Mouse (Mus musculus) heart, postnatal 0 days (tissue): ENCODE data around the gene Dip2b. TPM values are rescaled to one million over a fixed set of nuclear protein-coding genes. Genes with fewer than 3 reads are reported as not detected.

Source experiments
- ATAC-seq: fragments of 200-750 bp; cut with Nextera tagmentation; 2 replicates; pipeline ENCODE4 v1.8.0; 2017; ENCODE audit warnings: low read depth, moderate number of reproducible peaks, moderate library complexity; ENCODE audit not compliant: insufficient read depth
- DNase-seq: peaks from one replicate; pipeline ENCODE4 v3.0.0-alpha.2; 2016; ENCODE audit warnings: low spot score
- H3K27ac ChIP-seq: fragments of 300-500 bp; sonication (generic); 2 replicates; pipeline ENCODE4 v1.5.1; 2014; ENCODE audit warnings: low read depth, mild to moderate bottlenecking
- H3K27me3 ChIP-seq: fragments of 300-500 bp; sonication (generic); 2 replicates; pipeline ENCODE4 v1.6.1; 2014; ENCODE audit warnings: low read length, mixed read lengths; ENCODE audit not compliant: control insufficient read depth, insufficient read depth
- H3K36me3 ChIP-seq: fragments of 300-500 bp; sonication (generic); replicated peaks from 2 replicates; pipeline ENCODE4 v1.6.1; 2014; ENCODE audit warnings: low read length, mixed read lengths; ENCODE audit not compliant: control insufficient read depth, insufficient read depth
- H3K4me1 ChIP-seq: fragments of 300-500 bp; sonication (generic); 2 replicates; pipeline ENCODE4 v1.6.1; 2014; ENCODE audit warnings: antibody characterized with exemption; ENCODE audit not compliant: control insufficient read depth, insufficient read depth
- H3K4me2 ChIP-seq: fragments of 300-500 bp; sonication (generic); 2 replicates; pipeline ENCODE4 v1.6.1; 2014; ENCODE audit warnings: low read depth, mild to moderate bottlenecking, low read length, moderate library complexity
- H3K4me3 ChIP-seq: fragments of 300-500 bp; sonication (generic); 2 replicates; pipeline ENCODE4 v1.5.1; 2014; ENCODE audit warnings: low read depth, low read length
- H3K9ac ChIP-seq: fragments of 300-500 bp; sonication (generic); replicated peaks from 2 replicates; pipeline ENCODE4 v1.6.1; 2014; ENCODE audit warnings: low read depth, low read length, mixed read lengths
- H3K9me3 ChIP-seq: fragments of 300-500 bp; sonication (generic); replicated peaks from 2 replicates; pipeline ENCODE4 v1.6.1; 2016; ENCODE audit warnings: low read length; ENCODE audit not compliant: control insufficient read depth
- CTCF ChIP-seq: IDR thresholded peaks from 2 replicates; pipeline ENCODE4 v1.5.1; 2016; ENCODE audit warnings: antibody characterized with exemption, control low read depth, low read depth
- EP300 ChIP-seq: IDR thresholded peaks from 2 replicates; pipeline ENCODE4 v1.6.1; 2016; ENCODE audit warnings: antibody characterized with exemption, low read depth
- WGBS: fragments of 180-500 bp; shearing (Covaris S2); extraction: QIAGEN DNeasy Blood & Tissue Kit; methylation state at CpG from one replicate; pipeline ENCODE4 v1.1.7; 2014; 5-methylcytosine and 5-hydroxymethylcytosine counted together
- polyA plus RNA-seq: library from polyadenylated mRNA; unstranded; fragments of >200 nt; fragmentation: Nextera tagmentation; extraction: Ambion mirVana; gene quantifications from 2 replicates; pipeline ENCODE4 v1.2.1, GENCODE M21; 2015
- total RNA-seq: library from RNA; depleted of rRNA; stranded (reverse); fragments of >200 nt; gene quantifications from 2 replicates; pipeline ENCODE4 v1.2.3, GENCODE M21; 2014; ENCODE audit warnings: low replicate concordance

The Dip2b gene
- total and polyA plus RNA-seq, 2 experiments from 2014 or later: 9.7 to 24.0 TPM

GRCm38 (mm10) chr15:100188962-100189404, 150.5 kb downstream of the Dip2b start:
- Histone ChIP-seq H3K4me2 (no peak overlapping the region), H3K4me3 (no peak overlapping the region), H3K27me3 (no peaks in the 10 kb centered on the region), H3K4me1 (0 out of 2 replicates have a peak, but pooled peaks cover 6% of the 10 kb centered on the region), H3K9ac (no peak overlapping the region), H3K9me3 (no peaks in the 10 kb centered on the region), H3K36me3 (peaks cover 95% of the 10 kb centered on the region), H3K27ac (no peak overlapping the region)
- TF ChIP-seq EP300 (no peak), CTCF (no peak)
- DNase-seq (no peak), ATAC-seq (no peak)
- 90% methylated on average over 14 of the region's 14 CpGs for WGBS

GRCm38 (mm10) chr15:100190083-100190482, 151.6 kb downstream of the Dip2b start:
- Histone ChIP-seq H3K9me3 (no peaks in the 10 kb centered on the region), H3K27ac (no peak overlapping the region), H3K36me3 (peaks cover 96% of the 10 kb centered on the region), H3K4me3 (no peak overlapping the region), H3K9ac (no peak overlapping the region), H3K27me3 (no peaks in the 10 kb centered on the region), H3K4me1 (0 out of 2 replicates have a peak, but pooled peaks cover 6% of the 10 kb centered on the region), H3K4me2 (no peak overlapping the region)
- DNase-seq: no peak
- ATAC-seq: no peak
- WGBS: 84% methylated on average over 5 of the region's 5 CpGs
- TF ChIP-seq EP300 (no peak), CTCF (no peak)

DNA sequence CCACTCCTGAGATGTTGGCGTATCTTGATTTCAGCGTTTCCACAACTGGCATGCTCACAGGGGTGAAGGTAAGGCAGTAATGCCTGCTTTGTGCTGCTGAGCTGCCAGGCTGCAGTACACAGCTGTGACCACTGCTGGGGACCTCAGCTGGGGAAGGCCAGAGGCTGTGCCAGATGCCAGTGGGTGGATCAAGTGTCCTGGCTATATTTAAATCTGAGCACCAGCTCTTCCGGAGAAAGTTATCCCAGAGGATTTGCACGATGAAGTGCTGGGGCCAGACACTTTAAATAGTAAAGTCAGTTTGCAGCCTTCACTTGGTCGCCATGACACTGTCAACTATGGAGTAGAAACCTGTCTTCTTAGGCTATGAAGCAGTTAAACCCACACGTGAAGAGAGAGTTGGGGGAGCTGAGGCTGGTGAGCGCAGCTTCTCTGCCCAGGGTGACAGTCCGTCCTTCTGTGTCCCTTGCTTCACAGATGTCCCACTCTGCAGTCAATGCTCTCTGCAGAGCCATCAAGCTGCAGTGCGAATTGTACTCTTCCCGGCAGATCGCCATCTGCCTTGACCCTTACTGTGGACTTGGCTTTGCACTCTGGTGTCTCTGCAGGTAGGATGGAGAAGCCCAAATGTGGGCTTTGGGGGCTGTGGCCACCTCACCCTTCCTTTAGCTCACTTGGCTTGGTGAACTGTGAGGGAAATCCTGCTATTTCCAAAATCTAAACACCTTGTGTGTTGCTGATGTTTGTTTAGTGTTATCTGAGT, 160.7 kb downstream of the Dip2b start:
- Histone ChIP-seq H3K4me1 (peaks cover 35% of the 10 kb centered on the region), H3K9ac (peak overlapping the region; percentile 47; the same call in 1 of the 2 replicates), H3K4me2 (peak overlapping the region; percentile 61), H3K9me3 (no peaks in the 10 kb centered on the region), H3K27me3 (no peaks in the 10 kb centered on the region), H3K4me3 (peak overlapping the region; percentile 34), H3K27ac (peak overlapping the region; percentile 100), H3K36me3 (peaks cover 48% of the 10 kb centered on the region)
- DNase-seq (peak; percentile 90), ATAC-seq (peak; percentile 89)
- peak; percentile 50 for TF ChIP-seq CTCF
- TF ChIP-seq EP300: 0 out of 2 replicates have a peak, but pooled peaks have one; percentile 50
- 46% methylated on average over 11 of the region's 11 CpGs for WGBS

DNA sequence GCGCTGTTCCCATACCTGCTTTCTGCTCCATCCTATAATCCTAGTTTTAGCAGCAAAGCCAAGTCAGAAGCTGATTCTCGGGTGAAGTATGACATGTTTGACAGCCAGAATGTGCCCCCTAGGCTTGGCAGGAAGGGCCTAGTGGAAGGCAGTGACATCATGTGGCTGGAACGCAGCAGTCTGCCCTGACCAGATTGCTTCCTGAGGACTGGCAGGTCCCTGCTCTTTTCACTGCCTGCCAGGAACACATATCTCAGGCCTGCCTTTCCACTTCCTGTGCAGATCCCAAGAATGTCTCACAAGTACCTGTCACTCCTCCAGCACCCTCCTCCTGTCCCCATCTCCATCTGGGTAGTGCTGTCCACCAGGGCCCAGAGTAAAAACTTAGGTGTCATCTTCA, 161.3 kb downstream of the Dip2b start:
- Histone ChIP-seq H3K36me3 (peaks cover 47% of the 10 kb centered on the region), H3K9me3 (no peaks in the 10 kb centered on the region), H3K4me3 (peak overlapping the region; percentile 34), H3K27ac (peak overlapping the region; percentile 100), H3K4me2 (peak overlapping the region; percentile 61), H3K27me3 (no peaks in the 10 kb centered on the region), H3K4me1 (peaks cover 39% of the 10 kb centered on the region), H3K9ac (peak overlapping the region; percentile 47; the same call in 1 of the 2 replicates)
- 22% methylated on average over 3 of the region's 3 CpGs for WGBS
- TF ChIP-seq CTCF (peak; percentile 41), EP300 (peak; percentile 60; the same call in 1 of the 2 replicates)
- peak; percentile 94 for DNase-seq
- ATAC-seq: peak; percentile 85

- H3K27ac ChIP-seq: peak overlapping the region; percentile 88
- H3K4me3 ChIP-seq: no peak overlapping the region
- no peaks in the 10 kb centered on the region for H3K27me3 ChIP-seq
- TF ChIP-seq CTCF: no peak
- TF ChIP-seq EP300: no peak
- no peaks in the 10 kb centered on the region for H3K9me3 ChIP-seq
- 42% methylated on average over 3 of the region's 3 CpGs for WGBS
- ATAC-seq (peak; percentile 7), DNase-seq (peak; percentile 45)
- no peak overlapping the region for H3K9ac ChIP-seq
- peaks cover 48% of the 10 kb centered on the region for H3K36me3 ChIP-seq
- peaks cover 41% of the 10 kb centered on the region for H3K4me1 ChIP-seq
- 0 out of 2 replicates have a peak overlapping the region, but pooled peaks have one; percentile 34 for H3K4me2 ChIP-seq
Observed at GRCm38 (mm10) chr15:100201806-100202205, 163.3 kb downstream of the Dip2b start.
